Mouse (Mus musculus): ENCODE data around the gene 1700007K13Rik.

The 1700007K13Rik gene

DNA sequence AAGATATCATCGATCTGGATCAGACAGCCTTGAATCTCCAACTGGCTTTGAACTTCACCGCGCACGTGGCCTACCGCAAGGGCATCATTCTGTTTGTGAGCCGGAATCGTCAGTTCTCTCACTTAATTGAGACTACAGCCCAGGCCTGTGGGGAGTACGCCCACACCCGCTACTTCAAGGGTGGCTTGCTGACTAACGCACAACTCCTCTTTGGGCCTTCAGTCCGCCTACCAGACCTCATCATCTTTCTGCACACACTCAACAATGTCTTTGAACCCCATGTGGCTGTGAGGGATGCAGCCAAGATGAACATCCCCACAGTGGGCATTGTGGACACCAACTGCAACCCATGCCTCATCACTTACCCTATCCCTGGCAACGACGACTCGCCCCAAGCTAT, 3.3 kb upstream of the 1700007K13Rik start:
- DNase-seq (ENCODE audit: low spot score) = no peak

DNA sequence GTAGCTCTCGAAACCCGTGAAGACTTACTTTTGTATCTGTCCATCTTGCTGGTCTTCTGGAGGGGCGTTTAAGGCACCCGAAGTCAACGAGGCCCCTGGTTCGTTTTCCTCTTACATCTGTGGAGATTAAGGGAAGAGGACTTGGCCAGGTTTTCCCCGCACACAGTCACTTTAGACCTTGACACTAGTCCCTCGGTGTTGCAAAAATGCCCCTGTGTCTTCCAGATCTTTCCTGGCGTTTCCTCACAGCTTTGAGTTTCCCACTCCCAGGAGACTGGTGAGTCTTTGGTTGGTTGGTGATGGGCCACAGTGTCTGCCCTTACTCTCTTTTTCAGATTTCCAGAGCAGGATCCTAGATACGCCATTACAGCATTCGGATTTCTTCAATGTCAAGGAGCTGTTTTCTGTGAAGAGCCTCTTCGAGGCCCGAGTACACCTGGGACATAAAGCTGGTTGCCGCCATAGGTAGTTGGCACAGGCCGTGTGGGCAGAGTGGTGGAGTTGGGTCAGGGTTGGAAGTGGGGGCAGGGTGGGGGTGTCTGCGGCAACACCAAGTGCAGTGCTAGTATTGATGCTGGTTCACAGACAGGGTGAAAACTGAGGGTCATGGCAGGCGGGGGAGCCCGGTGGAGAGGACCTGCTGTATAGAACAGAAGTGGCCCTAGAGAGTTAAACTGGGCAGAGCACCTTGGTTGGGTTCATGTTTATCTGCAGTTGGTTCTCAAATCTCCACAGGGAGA, 2.5 kb upstream of the 1700007K13Rik start:
- DNase-seq (ENCODE audit: low spot score) = peak; percentile 17

DNA sequence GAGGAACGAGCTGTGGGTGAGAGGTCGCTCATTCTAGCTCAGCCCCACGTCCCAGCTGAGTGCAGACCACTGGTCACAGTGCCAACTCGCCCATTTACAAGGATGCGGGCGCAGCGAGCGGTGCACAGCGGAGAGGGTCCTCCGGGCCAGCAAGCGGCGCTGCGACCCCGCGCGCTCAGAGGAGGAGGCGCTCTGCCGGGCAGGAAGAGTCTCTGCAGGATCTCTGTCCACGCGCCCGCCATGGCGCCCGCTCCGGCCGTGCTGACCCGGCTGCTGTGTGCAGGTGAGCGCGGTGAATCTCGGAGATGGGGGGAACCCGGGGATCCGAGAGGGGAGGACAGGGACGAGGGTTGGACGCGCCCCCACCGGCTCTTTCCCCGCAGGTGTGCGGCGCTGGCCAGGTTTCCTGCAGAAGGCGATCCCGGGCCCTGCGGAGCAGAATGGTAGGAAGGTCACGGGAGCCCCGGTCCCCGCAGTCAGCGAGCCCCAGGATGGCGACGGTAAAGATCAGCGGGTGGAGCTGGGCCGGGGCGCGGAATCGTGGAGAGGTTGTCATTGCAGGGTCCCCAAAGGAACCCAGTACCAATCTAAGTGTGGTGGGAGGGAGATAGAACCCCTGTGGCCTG, 1.8 kb upstream of the 1700007K13Rik start, which contains the start of gene Mrps2:
Gene Mrps2, plus strand, starts transcription at position 207 of the 626 bp plus-strand sequence.
- peak; percentile 91 for DNase-seq (ENCODE audit: low spot score)

DNA sequence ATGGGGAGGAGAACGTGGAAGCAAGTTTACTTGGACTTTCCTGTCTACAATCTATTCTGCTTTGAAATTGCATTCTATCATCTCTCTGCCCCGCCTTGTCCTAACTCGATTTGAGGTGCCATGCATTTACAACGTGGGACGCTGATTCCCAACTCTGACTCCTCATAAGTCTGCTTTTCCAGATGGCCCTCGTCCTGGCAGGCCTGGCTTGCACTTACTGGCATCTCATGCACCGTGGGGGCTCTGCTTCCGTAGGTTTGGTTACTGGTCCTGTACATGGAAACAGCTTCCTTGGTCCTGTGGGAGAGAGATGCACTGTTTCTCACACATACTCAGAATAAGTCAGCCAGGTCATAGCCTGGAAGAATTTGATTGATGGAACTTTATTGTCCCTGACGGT, 1.2 kb downstream of the 1700007K13Rik start:
- DNase-seq (ENCODE audit: low spot score) = no peak

DNA sequence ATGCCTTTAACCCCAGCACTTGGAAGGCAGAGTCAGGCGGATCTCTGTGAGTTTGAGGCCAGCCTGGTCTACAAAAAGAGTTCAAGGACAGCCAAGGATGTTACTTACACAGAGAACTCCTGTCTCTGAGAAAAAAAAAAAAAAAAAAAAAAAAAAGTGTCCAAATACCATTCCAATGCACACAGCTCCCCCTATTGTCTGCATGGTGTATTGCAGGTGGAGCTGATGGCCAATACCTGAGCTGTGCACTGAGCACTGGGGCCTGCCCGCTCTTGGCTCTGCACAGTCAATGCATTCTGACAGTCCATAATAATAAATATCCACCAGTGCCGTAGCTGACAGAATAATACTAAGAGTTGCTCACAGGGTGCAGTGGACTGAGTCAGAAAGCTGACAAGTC, 2.2 kb downstream of the 1700007K13Rik start:
- DNase-seq (ENCODE audit: low spot score) = peak; percentile 81

DNA sequence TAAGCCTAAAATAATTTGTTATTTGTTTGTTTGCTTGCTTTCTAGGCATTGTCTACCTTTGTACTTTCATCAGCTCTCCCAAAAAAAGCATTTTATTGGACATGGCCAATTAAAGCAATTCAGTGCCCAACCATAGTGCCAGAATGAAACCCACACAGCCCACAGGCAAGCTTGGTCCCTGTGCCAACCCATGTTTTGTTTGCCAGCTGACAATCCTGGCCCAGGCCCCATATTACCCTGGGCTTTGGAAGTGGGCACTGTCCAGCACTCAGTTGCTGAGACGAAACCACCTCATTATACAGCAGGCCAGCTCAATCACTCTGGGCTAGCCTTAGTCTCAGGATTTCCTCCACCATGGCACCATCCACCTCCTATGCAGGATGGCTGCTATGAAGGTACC, 9.5 kb downstream of the 1700007K13Rik start:
- no peak for DNase-seq (ENCODE audit: low spot score)

DNA sequence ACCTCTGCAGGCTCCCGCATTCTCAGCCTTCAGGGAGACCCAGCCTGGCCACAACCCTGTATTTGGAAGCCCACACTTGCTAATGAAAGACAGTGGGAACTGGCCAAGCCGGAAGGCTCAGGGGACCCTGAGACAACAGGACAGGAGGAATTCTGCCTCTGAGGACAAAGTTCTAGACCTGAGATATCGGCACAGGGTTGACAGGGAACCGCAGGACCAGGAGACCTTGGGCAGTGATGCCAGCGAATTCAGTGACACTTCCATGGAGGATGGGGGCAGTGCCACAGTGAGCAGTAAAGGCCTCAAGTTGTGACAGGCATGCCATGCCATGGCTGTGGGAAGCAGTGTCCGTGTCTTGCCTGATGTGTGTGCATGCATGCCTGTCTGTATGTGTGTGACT, 12.6 kb downstream of the 1700007K13Rik start:
- DNase-seq (ENCODE audit: low spot score) = no peak

DNA sequence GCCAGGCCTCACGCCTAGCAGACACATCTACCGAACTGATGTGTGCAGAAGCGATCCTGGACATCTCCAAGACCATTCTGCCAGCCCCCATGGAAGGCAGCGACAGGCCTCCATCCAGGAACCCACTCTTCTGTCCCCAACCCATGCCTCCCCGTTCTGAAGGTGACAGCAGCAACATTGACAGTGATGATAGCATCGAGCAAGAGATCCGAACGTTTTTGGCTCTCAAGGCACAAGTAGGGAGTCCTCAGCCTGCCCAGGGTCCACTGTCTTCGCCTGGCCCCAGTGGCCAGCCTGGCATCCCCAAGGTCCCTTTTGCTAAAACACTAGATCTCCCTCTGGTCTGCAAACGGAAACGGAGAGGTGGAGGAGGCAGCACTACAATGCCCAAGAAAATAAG, 14.5 kb downstream of the 1700007K13Rik start:
- DNase-seq (ENCODE audit: low spot score) = no peak

DNA sequence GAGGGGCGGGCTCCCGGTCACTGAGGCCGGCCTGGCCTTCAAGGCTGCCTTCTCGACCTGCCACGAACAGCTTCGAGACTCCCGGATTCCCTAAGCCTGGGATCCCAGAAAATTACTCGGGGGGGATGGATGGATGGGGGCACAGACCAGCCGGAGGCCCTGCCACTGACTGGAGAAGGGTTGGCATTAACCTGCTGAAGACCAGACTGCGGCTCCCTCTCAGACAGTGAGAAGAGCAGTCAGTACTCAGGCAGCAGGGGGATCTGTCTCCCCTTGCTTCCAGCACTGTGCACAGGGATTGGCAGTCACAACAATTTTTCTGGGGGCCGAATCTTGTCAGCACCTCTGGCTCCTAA, 18.8 kb downstream of the 1700007K13Rik start:
- DNase-seq (ENCODE audit: low spot score) = peak; percentile 27

DNA sequence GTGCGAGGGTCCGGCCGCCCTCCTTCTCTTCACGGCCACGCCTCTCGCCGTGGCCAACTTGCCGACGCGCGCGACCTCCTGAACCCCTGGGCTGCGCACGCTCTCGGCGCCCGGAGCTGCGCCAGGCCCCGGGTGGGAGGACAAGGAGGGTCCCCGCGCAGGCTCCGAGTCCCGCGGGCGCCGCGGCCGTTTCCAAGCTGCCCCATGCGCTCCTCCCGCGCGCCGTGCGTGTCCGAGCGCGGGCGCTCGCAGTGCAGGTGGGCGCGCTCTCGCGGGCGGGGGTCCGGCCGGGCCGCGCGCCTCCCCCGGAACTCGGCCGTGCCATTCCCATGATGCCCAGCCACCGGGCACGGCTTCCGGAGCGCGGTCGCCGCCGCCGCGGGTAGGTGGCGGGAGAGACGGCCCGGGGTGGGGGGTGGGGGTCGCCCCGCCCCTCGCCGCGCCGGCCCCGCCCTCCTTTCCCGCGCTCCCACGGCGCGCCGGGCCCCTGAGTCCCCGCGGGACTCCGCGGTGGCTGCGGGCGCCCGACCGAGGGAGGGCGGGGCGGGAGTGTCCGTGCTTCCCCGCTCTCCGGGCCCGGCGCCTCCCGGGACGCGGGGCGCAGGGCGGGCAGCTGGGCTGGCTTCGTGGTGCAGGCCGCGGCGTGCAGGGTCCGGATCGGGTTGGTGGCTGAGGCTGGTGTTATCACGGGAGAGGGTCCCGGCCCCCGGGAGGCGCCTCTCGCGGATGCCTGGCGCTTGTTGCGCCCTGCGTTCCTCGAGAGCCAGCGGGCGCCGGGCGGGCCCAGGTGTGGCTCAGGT, 19.4 kb downstream of the 1700007K13Rik start, which contains the start of gene Ppp1r26:
Gene Ppp1r26, plus strand, starts transcription at position 286 of the 800 bp plus-strand sequence.
- peak; percentile 46 for DNase-seq (ENCODE audit: low spot score)

DNA sequence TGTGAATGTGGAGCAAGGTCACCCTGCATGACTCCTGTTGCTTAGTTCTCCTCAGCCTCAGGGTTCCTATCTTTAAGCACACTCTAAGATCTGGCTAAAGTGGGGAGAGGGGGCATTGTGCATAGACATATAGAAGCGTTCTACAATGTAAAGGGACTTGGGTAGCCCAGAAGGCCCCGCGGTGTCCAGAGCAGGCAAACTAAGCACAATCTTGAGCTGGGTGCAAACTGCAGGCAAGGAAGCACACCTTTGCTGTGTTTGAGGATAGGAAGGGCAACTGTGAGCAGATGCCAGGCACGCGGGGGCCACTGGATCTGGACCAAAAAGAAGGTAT, 20.0 kb downstream of the 1700007K13Rik start:
- DNase-seq (ENCODE audit: low spot score) = no peak

DNA sequence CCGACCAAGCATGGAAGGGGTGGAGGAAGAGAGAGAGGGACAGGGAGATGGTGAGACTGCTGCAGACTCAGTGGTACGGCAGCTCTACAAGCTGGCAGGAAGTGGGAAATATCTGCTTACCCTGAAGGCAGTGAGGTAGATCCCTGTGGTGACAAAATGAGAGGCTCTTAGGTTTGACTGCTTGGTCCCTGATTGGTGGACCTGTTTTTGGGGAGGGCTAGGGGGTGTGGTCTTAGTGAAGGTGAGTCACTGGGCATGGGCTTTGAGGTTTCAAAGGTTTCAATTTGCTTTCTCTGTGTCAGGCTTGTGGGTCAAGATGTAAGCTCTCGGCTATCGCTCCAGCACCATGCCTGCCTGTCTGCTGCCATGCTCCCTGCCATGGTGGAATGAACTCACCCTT, 21.1 kb downstream of the 1700007K13Rik start:
- no peak for DNase-seq (ENCODE audit: low spot score)

DNA sequence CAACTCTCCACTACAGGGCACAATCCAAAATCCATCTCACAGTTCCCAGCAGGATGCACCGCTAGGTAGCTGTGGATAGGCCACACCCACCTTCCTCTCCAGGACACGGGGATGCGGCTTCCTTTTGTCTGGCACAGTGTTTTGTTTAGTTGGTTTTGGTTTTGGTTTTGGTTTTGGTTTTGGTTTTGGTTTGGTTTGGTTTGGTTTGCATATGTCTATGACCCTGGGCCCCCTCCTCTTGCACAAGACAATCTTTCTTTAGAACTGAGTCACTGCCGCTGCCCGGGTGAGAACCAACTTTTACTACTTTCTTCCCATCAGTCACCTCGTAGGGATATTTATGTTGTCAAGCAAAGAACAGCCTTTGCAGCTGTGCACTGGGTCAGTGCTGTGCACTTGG, 25.3 kb downstream of the 1700007K13Rik start:
- no peak for DNase-seq (ENCODE audit: low spot score)

DNA sequence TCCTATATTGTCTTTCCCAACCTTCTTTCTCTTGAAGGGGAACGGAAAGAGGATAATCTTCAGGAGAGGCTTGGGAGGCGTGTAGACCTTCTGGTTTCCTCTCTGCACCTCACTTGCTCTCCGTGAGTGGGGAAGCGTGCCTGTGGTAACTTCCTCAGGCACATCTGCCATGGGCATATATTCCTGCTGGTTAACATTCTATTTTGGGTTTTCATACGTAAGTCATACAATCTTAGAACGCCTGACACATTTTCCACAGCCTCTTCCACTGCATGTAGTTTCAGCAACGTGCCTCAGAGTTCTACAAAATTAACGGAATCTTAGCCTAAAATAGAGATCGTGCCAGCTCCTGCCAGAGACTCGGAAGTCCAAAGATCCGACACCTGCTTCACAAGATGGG, 30.7 kb downstream of the 1700007K13Rik start:
- DNase-seq (ENCODE audit: low spot score) = no peak

DNA sequence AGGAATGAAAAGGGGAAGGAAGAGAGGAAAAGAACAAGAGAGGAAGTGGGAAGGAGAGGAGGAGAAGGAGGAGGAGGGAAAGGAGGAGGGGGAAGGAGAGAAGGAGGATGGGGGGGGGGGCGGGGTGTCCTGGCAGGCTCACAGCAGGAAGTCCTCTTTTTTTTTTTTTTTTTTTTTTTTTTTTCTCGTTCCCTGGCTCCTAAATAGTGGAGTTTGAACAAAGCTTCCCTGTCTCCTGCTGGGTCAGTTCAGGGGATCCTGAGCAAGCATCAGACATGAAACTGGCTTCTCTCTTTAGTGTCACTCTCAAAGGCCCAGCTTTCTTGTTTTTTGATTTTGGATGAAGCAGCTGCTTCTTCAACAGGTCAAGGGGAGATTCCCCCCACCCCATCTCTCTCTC, 32.6 kb downstream of the 1700007K13Rik start:
- DNase-seq (ENCODE audit: low spot score) = no peak

DNA sequence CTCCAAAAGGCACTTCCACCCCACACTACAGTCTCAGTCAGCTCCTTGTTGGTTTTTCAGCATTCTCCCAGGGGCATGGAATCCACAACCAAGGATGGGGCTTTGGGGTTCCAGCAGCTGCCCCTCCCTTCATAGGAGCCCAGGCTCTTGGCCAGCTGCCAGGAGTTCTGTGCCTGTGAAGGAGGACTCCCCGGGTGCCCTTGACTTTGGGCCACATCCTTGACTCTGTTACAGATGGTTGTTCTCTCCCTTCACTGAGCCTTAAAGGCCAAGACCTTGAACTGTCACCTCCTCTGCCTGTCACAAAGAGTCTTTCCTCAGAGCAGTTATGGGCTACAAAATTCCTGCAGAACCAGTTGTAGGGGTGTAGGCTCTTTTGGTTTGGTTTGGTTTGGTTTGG, 33.3 kb downstream of the 1700007K13Rik start:
- no peak for DNase-seq (ENCODE audit: low spot score)

DNA sequence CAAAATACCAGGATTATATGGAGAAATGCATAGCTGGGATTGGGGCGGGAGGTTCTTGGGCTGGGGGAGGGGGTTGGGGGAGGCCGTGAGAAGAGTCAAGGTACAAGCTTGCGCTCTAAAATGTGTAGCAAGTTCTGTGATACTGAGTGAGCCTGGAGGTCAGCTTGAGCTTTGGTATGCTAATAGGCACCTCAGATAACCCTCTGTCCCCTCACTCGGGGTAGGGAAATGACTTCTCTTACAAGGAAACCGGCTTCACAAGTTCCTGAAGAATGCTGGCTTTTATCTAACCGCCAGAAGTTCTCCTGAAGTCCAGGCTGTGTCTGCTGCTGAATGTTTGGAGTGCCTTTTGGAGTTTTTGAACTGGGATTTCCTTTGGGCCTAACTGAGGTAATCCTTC, 35.3 kb downstream of the 1700007K13Rik start:
- DNase-seq (ENCODE audit: low spot score) = no peak

DNA sequence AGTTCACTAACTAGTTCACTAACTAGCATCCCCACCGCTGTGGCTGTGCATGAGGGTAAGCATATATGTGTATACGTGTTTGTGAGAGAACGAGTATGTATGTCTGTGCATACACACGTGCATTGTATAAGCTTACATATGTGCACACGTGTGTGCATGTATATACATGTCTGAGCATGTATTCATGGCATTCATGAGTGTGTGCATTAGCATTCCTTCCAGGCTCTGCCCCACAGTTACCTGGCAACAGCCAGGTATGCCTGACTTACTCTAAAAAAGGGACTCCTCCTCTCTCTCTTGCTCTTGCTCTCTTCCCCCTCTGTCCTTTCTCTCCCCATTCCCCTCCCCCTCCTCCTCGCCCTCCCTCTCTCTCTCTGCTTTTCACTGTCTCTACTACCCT, 38.9 kb downstream of the 1700007K13Rik start:
- DNase-seq (ENCODE audit: low spot score) = no peak

DNA sequence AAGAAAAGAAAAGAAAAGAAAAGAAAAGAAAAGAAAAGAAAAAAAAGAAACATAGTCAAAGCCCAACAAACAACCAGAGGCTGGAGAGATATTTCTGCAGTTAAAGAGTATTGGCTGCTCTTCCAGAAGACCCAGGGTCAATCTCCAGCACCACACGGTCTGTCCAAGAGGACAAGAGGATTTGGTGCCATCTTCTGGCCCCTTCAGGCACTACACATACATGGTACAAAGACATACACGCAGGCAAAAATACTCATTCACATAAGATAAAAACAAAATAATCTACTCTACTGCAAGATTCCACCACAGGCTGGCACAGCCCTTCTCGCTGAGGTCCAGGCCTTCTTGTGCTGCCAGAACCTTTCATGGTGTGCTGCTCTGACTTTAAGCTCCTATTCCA, 43.0 kb downstream of the 1700007K13Rik start:
- peak; percentile 81 for DNase-seq (ENCODE audit: low spot score)

DNA sequence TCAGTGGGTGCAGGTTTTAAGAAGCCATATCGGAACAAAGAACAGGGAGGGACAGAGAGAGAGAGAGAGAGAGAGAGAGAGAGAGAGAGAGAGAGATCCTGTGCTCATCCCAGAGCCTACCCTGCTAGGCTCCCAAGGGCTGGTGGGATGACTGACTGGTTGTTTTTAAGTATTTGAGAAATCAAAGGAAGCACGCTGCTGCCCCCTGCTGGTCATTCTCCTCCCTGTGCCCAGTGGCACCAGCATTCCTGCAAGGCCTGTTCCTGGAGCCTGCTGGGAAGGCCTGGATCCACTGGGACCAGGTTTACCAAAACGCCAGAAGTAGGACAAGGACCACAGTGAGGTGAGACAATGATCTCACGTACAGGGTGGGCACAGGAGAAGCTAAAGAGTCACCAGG, 46.2 kb downstream of the 1700007K13Rik start:
- peak; percentile 94 for DNase-seq (ENCODE audit: low spot score)

DNA sequence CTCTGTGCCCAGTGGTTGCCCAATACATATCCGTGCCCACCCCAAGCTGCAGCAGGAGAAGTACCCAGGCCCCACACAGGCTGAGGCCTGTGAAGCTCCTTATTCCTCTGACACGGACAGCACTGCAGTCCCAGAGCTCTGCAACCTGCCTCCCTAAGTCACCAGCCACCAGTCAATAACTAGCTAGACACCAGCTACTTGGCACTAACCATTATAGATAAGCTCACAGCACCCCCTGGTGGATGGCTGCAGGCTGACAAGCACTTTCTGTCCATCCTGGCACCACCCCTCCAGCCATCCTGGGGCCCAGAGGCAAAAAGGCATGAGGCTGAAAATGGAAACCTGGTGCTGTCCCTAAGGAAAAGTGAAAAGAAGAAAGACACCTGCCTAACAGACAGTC, 48.1 kb downstream of the 1700007K13Rik start:
- peak; percentile 93 for DNase-seq (ENCODE audit: low spot score)

DNA sequence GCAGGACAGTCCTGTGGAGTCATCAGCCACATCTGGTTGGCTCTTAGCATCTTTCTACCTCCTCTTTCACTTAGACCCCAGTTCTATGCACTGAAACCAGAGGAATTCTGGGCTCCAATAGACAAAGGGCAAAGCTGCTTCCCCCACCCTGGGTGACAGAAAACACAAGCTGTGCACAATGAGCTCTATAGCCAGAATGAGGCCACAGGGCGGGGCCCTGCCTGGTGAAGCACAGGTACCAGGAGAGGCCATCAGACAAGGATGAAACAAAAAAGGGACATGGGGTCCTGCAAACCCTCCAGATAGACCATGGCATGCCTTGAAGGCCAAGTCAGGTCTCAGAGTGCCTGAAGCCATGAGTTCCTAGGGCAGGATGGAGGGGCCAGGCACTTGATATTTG, 49.6 kb downstream of the 1700007K13Rik start:
- no peak for DNase-seq (ENCODE audit: low spot score)

DNA sequence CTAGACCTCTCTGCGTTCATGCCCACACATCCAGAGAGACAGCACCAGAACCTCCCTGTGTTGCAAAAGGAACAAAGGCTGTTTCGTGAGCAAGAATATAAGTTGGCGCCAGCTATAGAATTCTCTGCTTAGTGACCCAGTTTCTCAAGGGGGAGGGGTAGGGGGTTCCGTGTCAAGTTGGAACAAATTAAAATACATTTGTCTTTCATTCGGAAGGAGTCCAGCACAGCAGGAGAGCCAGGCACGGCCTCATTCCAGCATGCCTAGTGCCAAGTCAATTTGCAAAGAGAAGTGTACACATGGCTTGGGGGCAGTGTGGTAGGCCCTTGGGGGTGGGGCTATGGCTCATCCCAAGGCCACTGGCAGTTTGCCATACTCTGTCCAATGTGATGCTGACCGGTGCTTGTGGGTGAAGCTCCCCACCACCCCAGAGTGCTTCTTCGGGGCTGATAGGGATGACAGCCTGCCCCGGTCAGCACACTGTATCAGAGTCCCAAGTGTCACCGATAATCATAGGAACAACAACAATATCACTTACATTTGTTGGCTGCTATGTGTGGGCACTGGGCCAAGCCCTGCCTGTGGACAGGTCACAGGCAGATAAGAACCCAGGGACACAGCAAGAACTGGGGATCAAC, 50.6 kb downstream of the 1700007K13Rik start:
- no peak for DNase-seq (ENCODE audit: low spot score)
